9 mouse cellular contexts compared by ENCODE assay signal in the genomic region with DNA sequence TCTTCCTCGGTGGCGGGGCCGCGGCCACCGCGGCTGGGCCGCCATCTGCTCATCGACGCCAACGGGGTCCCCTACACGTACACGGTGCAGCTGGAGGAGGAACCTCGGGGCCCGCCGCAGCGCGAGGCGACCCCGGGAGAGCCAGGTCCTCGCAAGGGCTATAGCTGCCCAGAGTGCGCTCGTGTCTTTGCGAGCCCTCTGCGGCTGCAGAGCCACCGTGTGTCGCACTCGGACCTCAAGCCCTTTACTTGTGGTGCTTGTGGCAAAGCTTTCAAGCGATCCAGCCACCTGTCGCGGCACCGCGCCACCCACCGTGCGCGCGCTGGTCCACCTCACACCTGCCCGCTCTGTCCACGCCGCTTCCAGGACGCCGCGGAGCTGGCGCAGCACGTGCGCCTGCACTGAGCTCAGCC. TPM values are rescaled to one million over a fixed set of nuclear protein-coding genes. Genes with fewer than 3 reads are reported as not detected.
A peak's percentile ranks its signal among the peaks of the same experiment; 100 is the strongest.
DNase-seq lines count a peak whose midpoint lies in the region; ATAC-seq and TF ChIP-seq lines count a peak whose summit lies in the region.
"Had no signal": no experiment of that assay in that cellular context is flagged by ENCODE, and none has a peak within 500 bp of the region (broad histone marks: within the 10 kb centered on the region; RNA-seq: fewer than 3 reads in every experiment).

No protein-coding gene starts in this region.

- peaks cover 26% of the 10 kb centered on the region for H3K4me1 ChIP-seq in kidney, postnatal 0 days (replicated peaks; ENCODE audit: insufficient read depth, low read length)
- H3K4me1 ChIP-seq in cortical plate, adult 2 months (ENCODE audit: control insufficient read depth, insufficient read depth, low read length): peaks cover 8% of the 10 kb centered on the region
- H3K4me1 ChIP-seq in hindbrain, embryonic 14.5 days (replicated peaks; ENCODE audit: control insufficient read depth, insufficient read depth, low read length): peaks cover 44% of the 10 kb centered on the region

- WGBS in kidney, postnatal 0 days: 5% methylated on average over 45 of the region's 45 CpGs
- WGBS in hindbrain, embryonic 14.5 days: 4% methylated on average over 45 of the region's 45 CpGs

- peak overlapping the region; percentile 56 for H3K9ac ChIP-seq in kidney, postnatal 0 days (ENCODE audit: low read depth, low read length)
- H3K9ac ChIP-seq in hindbrain, embryonic 14.5 days: peak overlapping the region; percentile 89

- no peaks in the 10 kb centered on the region for H3K36me3 ChIP-seq in kidney, postnatal 0 days (ENCODE audit: insufficient read depth, low read length)
- no peaks in the 10 kb centered on the region; the same call in 1 of the 2 replicates for H3K36me3 ChIP-seq in hindbrain, embryonic 14.5 days (replicated peaks; ENCODE audit: control insufficient read depth, insufficient read depth)
- no peaks in the 10 kb centered on the region for H3K36me3 ChIP-seq in myocyte (ENCODE audit: control insufficient read depth, insufficient read depth)

- peak overlapping the region; percentile 81 for H3K4me2 ChIP-seq in kidney, postnatal 0 days (ENCODE audit: low read length)
- H3K4me2 ChIP-seq in hindbrain, embryonic 14.5 days (replicated peaks): peak overlapping the region; percentile 71
- H3K4me2 ChIP-seq in myocyte (ENCODE audit: low read depth): no peak overlapping the region

- no peak for DNase-seq in kidney, postnatal 0 days (ENCODE audit: low spot score)
- DNase-seq in kidney, adult 8-10 months: no peak
- DNase-seq in hindbrain, embryonic 14.5 days (ENCODE audit: low spot score): no peak
- DNase-seq in retina, postnatal 1 day: no peak
- DNase-seq in gastrocnemius, postnatal 14 days: no peak
- no peak for DNase-seq in ovary, postnatal 14 days (ENCODE audit: low spot score)

- ATAC-seq in kidney, postnatal 0 days (replicated peaks; ENCODE audit: low FRiP score, low read depth): no peak
- ATAC-seq in hindbrain, embryonic 14.5 days (ENCODE audit: low FRiP score): no peak

- H3K4me3 ChIP-seq in kidney, postnatal 0 days (replicated peaks; ENCODE audit: low read depth, low read length): peak overlapping the region; percentile 60
- peak overlapping the region; percentile 52 for H3K4me3 ChIP-seq in cortical plate, adult 2 months (ENCODE audit: insufficient read depth, low read length)
- H3K4me3 ChIP-seq in hindbrain, embryonic 14.5 days (replicated peaks; ENCODE audit: low read length): peak overlapping the region; percentile 66
- H3K4me3 ChIP-seq in myocyte: no peak overlapping the region

- H3K27me3 ChIP-seq in kidney, postnatal 0 days (ENCODE audit: insufficient read depth, low read length): peaks cover 23% of the 10 kb centered on the region
- peaks cover 43% of the 10 kb centered on the region for H3K27me3 ChIP-seq in hindbrain, embryonic 14.5 days (ENCODE audit: control insufficient read depth, insufficient read depth, low read length)
- H3K27me3 ChIP-seq in myocyte (ENCODE audit: control insufficient read depth, insufficient read depth, insufficient read length): peaks cover 13% of the 10 kb centered on the region

- TF ChIP-seq CTCF in kidney, postnatal 0 days (IDR thresholded peaks at IDR 0.05; ENCODE audit: low read depth): no peak
- no peak for TF ChIP-seq CTCF in cortical plate, adult 2 months (IDR thresholded peaks at IDR 0.05; ENCODE audit: extremely low read depth, insufficient read depth, low read length)

- peaks cover 7% of the 10 kb centered on the region for H3K79me2 ChIP-seq in myocyte (ENCODE audit: control insufficient read depth, insufficient read depth)

- no peaks in the 10 kb centered on the region for H3K9me3 ChIP-seq in kidney, postnatal 0 days (replicated peaks; ENCODE audit: low read length)
- H3K9me3 ChIP-seq in hindbrain, embryonic 14.5 days (ENCODE audit: control insufficient read depth, low read length): no peaks in the 10 kb centered on the region

- H3ac ChIP-seq in myocyte (ENCODE audit: control insufficient read depth, insufficient read length): no peak overlapping the region

- H3K27ac ChIP-seq in kidney, postnatal 0 days: no peak overlapping the region
- H3K27ac ChIP-seq in cortical plate, adult 2 months (ENCODE audit: insufficient read depth, low read length): no peak overlapping the region
- no peak overlapping the region for H3K27ac ChIP-seq in hindbrain, embryonic 14.5 days

- intact Hi-C loops in gastrocnemius, postnatal 14 days (cut with DNase I; ENCODE audit: low total_unique reads): loop anchor here (2.0 to 5.0 kb wide), 2 partner anchors 36 to 56 kb away; partner anchors contain the start of genes Gm44973 and Zfp579

- TF ChIP-seq POLR2A in cortical plate, adult 2 months (IDR thresholded peaks at IDR 0.05; ENCODE audit: extremely low read depth, insufficient read depth, low read length): no peak
- no peak for TF ChIP-seq POLR2A in myocyte (IDR thresholded peaks at IDR 0.05; ENCODE audit: insufficient read length, low read depth)

TF ChIP-seq in myocyte, 11 proteins besides CTCF, POLR2A, EP300 and RAD21:
- TF ChIP-seq POLR2AphosphoS2 (IDR thresholded peaks at IDR 0.05; ENCODE audit: insufficient read length, low read depth) (peak; percentile 51), MAX (IDR thresholded peaks at IDR 0.05; ENCODE audit: low read depth) (no peak)

RNA-seq across cellular contexts. Expression of gene Zfp580, which starts 1.6 kb away (rescaled TPM):
- 48.7 and 54.0 TPM in 2 replicates for polyA plus RNA-seq in kidney, postnatal 0 days (2015; fragmentation: Nextera tagmentation; extraction: Ambion mirVana)
- 34.4 and 36.9 TPM in 2 replicates for polyA plus RNA-seq in cortical plate, adult 2 months (2012; rRNA removed)
- polyA plus RNA-seq in hindbrain, embryonic 14.5 days (2014; fragmentation: Nextera tagmentation; extraction: Ambion mirVana): 105 and 110 TPM in 2 replicates
- 13.1 TPM for polyA plus RNA-seq in myocyte (2012; fragmentation: generic; extraction: Trizol)
- total RNA-seq in gastrocnemius, postnatal 14 days (2021): 1 to 10 TPM; 5.6 to 6.6 TPM

RNA-seq across cellular contexts. Expression of gene U2af2, which starts 9.0 kb away (rescaled TPM):
- polyA plus RNA-seq in kidney, postnatal 0 days (2015; fragmentation: Nextera tagmentation; extraction: Ambion mirVana): 95.0 and 103 TPM in 2 replicates
- polyA plus RNA-seq in cortical plate, adult 2 months (2012; rRNA removed): 184 TPM in 2 replicates
- 96.6 and 103 TPM in 2 replicates for polyA plus RNA-seq in hindbrain, embryonic 14.5 days (2014; fragmentation: Nextera tagmentation; extraction: Ambion mirVana)
- polyA plus RNA-seq in myocyte (2012; fragmentation: generic; extraction: Trizol): 159 TPM
- total RNA-seq in gastrocnemius, postnatal 14 days (2021): 10 to 100 TPM; 52.0 to 62.2 TPM

RNA-seq across cellular contexts. Expression of gene Zfp784, which starts 14.7 kb away (rescaled TPM):
- 5.7 and 6.6 TPM in 2 replicates for polyA plus RNA-seq in kidney, postnatal 0 days (2015; fragmentation: Nextera tagmentation; extraction: Ambion mirVana)
- polyA plus RNA-seq in cortical plate, adult 2 months (2012; rRNA removed): 5.7 and 6.5 TPM in 2 replicates
- 7.0 and 8.9 TPM in 2 replicates for polyA plus RNA-seq in hindbrain, embryonic 14.5 days (2014; fragmentation: Nextera tagmentation; extraction: Ambion mirVana)
- polyA plus RNA-seq in myocyte (2012; fragmentation: generic; extraction: Trizol): 1.5 TPM
- 1 to 10 TPM; 4.3 to 5.0 TPM for total RNA-seq in gastrocnemius, postnatal 14 days (2021)

RNA-seq across cellular contexts. Expression of gene 4632433K11Rik, which starts 19.0 kb away (rescaled TPM):
- not detected in 2 replicates for polyA plus RNA-seq in kidney, postnatal 0 days (2015; fragmentation: Nextera tagmentation; extraction: Ambion mirVana)
- not detected in 2 replicates for polyA plus RNA-seq in cortical plate, adult 2 months (2012; rRNA removed)
- polyA plus RNA-seq in hindbrain, embryonic 14.5 days (2014; fragmentation: Nextera tagmentation; extraction: Ambion mirVana): not detected in 2 replicates
- not detected for polyA plus RNA-seq in myocyte (2012; fragmentation: generic; extraction: Trizol)
- not detected for total RNA-seq in gastrocnemius, postnatal 14 days (2021)
- total RNA-seq: left cerebral cortex, postnatal 10 days had no signal

RNA-seq across cellular contexts. Expression of gene Epn1, which starts 27.1 kb away (rescaled TPM):
- polyA plus RNA-seq in kidney, postnatal 0 days (2015; fragmentation: Nextera tagmentation; extraction: Ambion mirVana): 58.4 and 61.7 TPM in 2 replicates
- 420 and 464 TPM in 2 replicates for polyA plus RNA-seq in cortical plate, adult 2 months (2012; rRNA removed)
- 116 and 124 TPM in 2 replicates for polyA plus RNA-seq in hindbrain, embryonic 14.5 days (2014; fragmentation: Nextera tagmentation; extraction: Ambion mirVana)
- polyA plus RNA-seq in myocyte (2012; fragmentation: generic; extraction: Trizol): 118 TPM
- 100 to 1,000 TPM; 100 to 107 TPM for total RNA-seq in gastrocnemius, postnatal 14 days (2021)
